Mouse (Mus musculus): ENCODE results near the gene Trappc1. TPM values are rescaled to one million over a fixed set of nuclear protein-coding genes. Genes with fewer than 3 reads are reported as not detected.
A peak's percentile ranks its signal among the peaks of the same experiment; 100 is the strongest.

Trappc1 gene
- 166 and 172 TPM in 2 replicates for polyA plus RNA-seq (2015; fragmentation: Nextera tagmentation; extraction: Ambion mirVana)

- peak; percentile 92 for ATAC-seq (ENCODE audit: low FRiP score, low TSS enrichment)
Measured at GRCm38 (mm10) chr11:69323667-69324111, at the start of gene Trappc1, which contains the start of gene Cntrob. Gene Trappc1 (plus strand): TSS chr11:69323980. Gene Cntrob (minus strand): TSS chr11:69323775.

GRCm38 (mm10) chr11:69275650-69276049, 48.1 kb upstream of the Trappc1 start:
- 0 out of 2 replicates have a peak, but pooled peaks cover 2% of the 10 kb centered on the region for H3K27me3 ChIP-seq (ENCODE audit: insufficient read depth, low read length)
- H3K4me3 ChIP-seq (ENCODE audit: low read length), result no peak overlapping the region
- ATAC-seq (ENCODE audit: low FRiP score, low TSS enrichment), result no peak
- H3K27ac ChIP-seq (ENCODE audit: low read length), result no peak overlapping the region
- no peak overlapping the region for H3K4me2 ChIP-seq (replicated peaks; ENCODE audit: low read depth, low read length)
- H3K4me1 ChIP-seq (ENCODE audit: insufficient read depth, low read length), result no peaks in the 10 kb centered on the region
- no peak overlapping the region for H3K9ac ChIP-seq (replicated peaks; ENCODE audit: low read length)
- WGBS, result 79% methylated on average over 6 of the region's 6 CpGs
- no peaks in the 10 kb centered on the region for H3K9me3 ChIP-seq (ENCODE audit: low read length)
- no peaks in the 10 kb centered on the region for H3K36me3 ChIP-seq (ENCODE audit: insufficient read depth, low read length)

More at GRCm38 (mm10) chr11:69323667-69324111, at the start of gene Trappc1, which contains the start of gene Cntrob:
- H3K27ac ChIP-seq (ENCODE audit: low read length), result peak within 1 kb of the TSS; percentile 88
- peak within 1 kb of the TSS; percentile 94 for H3K4me2 ChIP-seq (replicated peaks; ENCODE audit: low read depth, low read length)
- H3K9ac ChIP-seq (replicated peaks; ENCODE audit: low read length), result peak within 1 kb of the TSS; percentile 89
- under 1% methylated on average over 30 of the region's 30 CpGs for WGBS
- H3K9me3 ChIP-seq (ENCODE audit: low read length), result no peaks in the 10 kb centered on the region
- peaks cover 40% of the 10 kb centered on the region for H3K4me1 ChIP-seq (ENCODE audit: insufficient read depth, low read length)
- H3K36me3 ChIP-seq (ENCODE audit: insufficient read depth, low read length), result peaks cover 16% of the 10 kb centered on the region
- H3K4me3 ChIP-seq (ENCODE audit: low read length), result peak within 1 kb of the TSS; percentile 76
- peaks cover 6% of the 10 kb centered on the region; the same call in 1 of the 2 replicates for H3K27me3 ChIP-seq (ENCODE audit: insufficient read depth, low read length)

- Histone ChIP-seq H3K4me2 (replicated peaks; ENCODE audit: low read depth, low read length) (no peak overlapping the region), H3K4me1 (ENCODE audit: insufficient read depth, low read length) (no peaks in the 10 kb centered on the region), H3K36me3 (ENCODE audit: insufficient read depth, low read length) (no peaks in the 10 kb centered on the region), H3K9me3 (ENCODE audit: low read length) (no peaks in the 10 kb centered on the region), H3K9ac (replicated peaks; ENCODE audit: low read length) (no peak overlapping the region), H3K27ac (ENCODE audit: low read length) (no peak overlapping the region), H3K27me3 (ENCODE audit: insufficient read depth, low read length) (no peaks in the 10 kb centered on the region), H3K4me3 (ENCODE audit: low read length) (no peak overlapping the region)
- no peak for ATAC-seq (ENCODE audit: low FRiP score, low TSS enrichment)
- 56% methylated on average over 2 of the region's 2 CpGs for WGBS
Measured at GRCm38 (mm10) chr11:69276081-69276480, 47.7 kb upstream of the Trappc1 start.

GRCm38 (mm10) chr11:69277267-69277666, 46.5 kb upstream of the Trappc1 start:
- no peak overlapping the region for H3K9ac ChIP-seq (replicated peaks; ENCODE audit: low read length)
- peaks cover under 1% of the 10 kb centered on the region; the same call in 1 of the 2 replicates for H3K27me3 ChIP-seq (ENCODE audit: insufficient read depth, low read length)
- no peak for ATAC-seq (ENCODE audit: low FRiP score, low TSS enrichment)
- H3K4me1 ChIP-seq (ENCODE audit: insufficient read depth, low read length), result no peaks in the 10 kb centered on the region
- H3K9me3 ChIP-seq (ENCODE audit: low read length), result no peaks in the 10 kb centered on the region
- no peak overlapping the region for H3K27ac ChIP-seq (ENCODE audit: low read length)
- no peak overlapping the region for H3K4me3 ChIP-seq (ENCODE audit: low read length)
- 64% methylated on average over 5 of the region's 5 CpGs for WGBS
- no peak overlapping the region for H3K4me2 ChIP-seq (replicated peaks; ENCODE audit: low read depth, low read length)
- H3K36me3 ChIP-seq (ENCODE audit: insufficient read depth, low read length), result no peaks in the 10 kb centered on the region

- no peak for ATAC-seq (ENCODE audit: low FRiP score, low TSS enrichment)
- WGBS, result 95% methylated on average over 5 of the region's 5 CpGs
- Histone ChIP-seq H3K9ac (replicated peaks; ENCODE audit: low read length) (no peak overlapping the region), H3K27ac (ENCODE audit: low read length) (no peak overlapping the region), H3K36me3 (ENCODE audit: insufficient read depth, low read length) (no peaks in the 10 kb centered on the region), H3K4me2 (replicated peaks; ENCODE audit: low read depth, low read length) (no peak overlapping the region), H3K4me1 (ENCODE audit: insufficient read depth, low read length) (no peaks in the 10 kb centered on the region), H3K27me3 (ENCODE audit: insufficient read depth, low read length) (no peaks in the 10 kb centered on the region), H3K9me3 (ENCODE audit: low read length) (no peaks in the 10 kb centered on the region), H3K4me3 (ENCODE audit: low read length) (no peak overlapping the region)
Measured at GRCm38 (mm10) chr11:69291111-69291510, 32.7 kb upstream of the Trappc1 start.

GRCm38 (mm10) chr11:69295286-69295685, 28.5 kb upstream of the Trappc1 start:
- Histone ChIP-seq H3K4me1 (ENCODE audit: insufficient read depth, low read length) (no peaks in the 10 kb centered on the region), H3K27ac (ENCODE audit: low read length) (no peak overlapping the region), H3K9ac (replicated peaks; ENCODE audit: low read length) (no peak overlapping the region), H3K4me3 (ENCODE audit: low read length) (no peak overlapping the region), H3K27me3 (ENCODE audit: insufficient read depth, low read length) (no peaks in the 10 kb centered on the region), H3K4me2 (replicated peaks; ENCODE audit: low read depth, low read length) (no peak overlapping the region), H3K9me3 (ENCODE audit: low read length) (no peaks in the 10 kb centered on the region), H3K36me3 (ENCODE audit: insufficient read depth, low read length) (peaks cover 12% of the 10 kb centered on the region; the same call in 1 of the 2 replicates)
- WGBS, result 83% methylated on average over 3 of the region's 3 CpGs
- ATAC-seq (ENCODE audit: low FRiP score, low TSS enrichment), result no peak

GRCm38 (mm10) chr11:69297799-69298198, 26.0 kb upstream of the Trappc1 start:
- no peak overlapping the region for H3K4me3 ChIP-seq (ENCODE audit: low read length)
- no peak overlapping the region for H3K27ac ChIP-seq (ENCODE audit: low read length)
- no peaks in the 10 kb centered on the region for H3K4me1 ChIP-seq (ENCODE audit: insufficient read depth, low read length)
- peaks cover 19% of the 10 kb centered on the region for H3K36me3 ChIP-seq (ENCODE audit: insufficient read depth, low read length)
- ATAC-seq (ENCODE audit: low FRiP score, low TSS enrichment), result no peak
- H3K9me3 ChIP-seq (ENCODE audit: low read length), result no peaks in the 10 kb centered on the region
- 89% methylated on average over 2 of the region's 2 CpGs for WGBS
- no peak overlapping the region for H3K4me2 ChIP-seq (replicated peaks; ENCODE audit: low read depth, low read length)
- H3K27me3 ChIP-seq (ENCODE audit: insufficient read depth, low read length), result no peaks in the 10 kb centered on the region
- H3K9ac ChIP-seq (replicated peaks; ENCODE audit: low read length), result no peak overlapping the region

- no peak overlapping the region for H3K9ac ChIP-seq (replicated peaks; ENCODE audit: low read length)
- no peak overlapping the region for H3K4me2 ChIP-seq (replicated peaks; ENCODE audit: low read depth, low read length)
- no peak overlapping the region for H3K4me3 ChIP-seq (ENCODE audit: low read length)
- no peak for ATAC-seq (ENCODE audit: low FRiP score, low TSS enrichment)
- peaks cover 24% of the 10 kb centered on the region for H3K36me3 ChIP-seq (ENCODE audit: insufficient read depth, low read length)
- no peaks in the 10 kb centered on the region for H3K9me3 ChIP-seq (ENCODE audit: low read length)
- H3K27ac ChIP-seq (ENCODE audit: low read length), result no peak overlapping the region
- no peaks in the 10 kb centered on the region for H3K4me1 ChIP-seq (ENCODE audit: insufficient read depth, low read length)
- H3K27me3 ChIP-seq (ENCODE audit: insufficient read depth, low read length), result no peaks in the 10 kb centered on the region
- WGBS, result 78% methylated on average over 7 of the region's 7 CpGs
Measured at GRCm38 (mm10) chr11:69298231-69298630, 25.5 kb upstream of the Trappc1 start.

GRCm38 (mm10) chr11:69302817-69303216, 21.0 kb upstream of the Trappc1 start:
- H3K4me1 ChIP-seq (ENCODE audit: insufficient read depth, low read length), result no peaks in the 10 kb centered on the region
- no peaks in the 10 kb centered on the region for H3K27me3 ChIP-seq (ENCODE audit: insufficient read depth, low read length)
- WGBS, result 89% methylated on average over 7 of the region's 7 CpGs
- H3K36me3 ChIP-seq (ENCODE audit: insufficient read depth, low read length), result peaks cover 40% of the 10 kb centered on the region
- H3K4me3 ChIP-seq (ENCODE audit: low read length), result no peak overlapping the region
- no peaks in the 10 kb centered on the region for H3K9me3 ChIP-seq (ENCODE audit: low read length)
- H3K4me2 ChIP-seq (replicated peaks; ENCODE audit: low read depth, low read length), result no peak overlapping the region
- H3K9ac ChIP-seq (replicated peaks; ENCODE audit: low read length), result no peak overlapping the region
- ATAC-seq (ENCODE audit: low FRiP score, low TSS enrichment), result no peak
- no peak overlapping the region for H3K27ac ChIP-seq (ENCODE audit: low read length)

GRCm38 (mm10) chr11:69305291-69305690, 18.5 kb upstream of the Trappc1 start:
- no peak for ATAC-seq (ENCODE audit: low FRiP score, low TSS enrichment)
- no peak overlapping the region for H3K9ac ChIP-seq (replicated peaks; ENCODE audit: low read length)
- no peak overlapping the region for H3K4me2 ChIP-seq (replicated peaks; ENCODE audit: low read depth, low read length)
- H3K4me1 ChIP-seq (ENCODE audit: insufficient read depth, low read length), result no peaks in the 10 kb centered on the region
- no peak overlapping the region for H3K4me3 ChIP-seq (ENCODE audit: low read length)
- no peaks in the 10 kb centered on the region for H3K27me3 ChIP-seq (ENCODE audit: insufficient read depth, low read length)
- H3K36me3 ChIP-seq (ENCODE audit: insufficient read depth, low read length), result peaks cover 56% of the 10 kb centered on the region
- no peak overlapping the region for H3K27ac ChIP-seq (ENCODE audit: low read length)
- H3K9me3 ChIP-seq (ENCODE audit: low read length), result no peaks in the 10 kb centered on the region
- 81% methylated on average over 9 of the region's 9 CpGs for WGBS
